In the genomic region with DNA sequence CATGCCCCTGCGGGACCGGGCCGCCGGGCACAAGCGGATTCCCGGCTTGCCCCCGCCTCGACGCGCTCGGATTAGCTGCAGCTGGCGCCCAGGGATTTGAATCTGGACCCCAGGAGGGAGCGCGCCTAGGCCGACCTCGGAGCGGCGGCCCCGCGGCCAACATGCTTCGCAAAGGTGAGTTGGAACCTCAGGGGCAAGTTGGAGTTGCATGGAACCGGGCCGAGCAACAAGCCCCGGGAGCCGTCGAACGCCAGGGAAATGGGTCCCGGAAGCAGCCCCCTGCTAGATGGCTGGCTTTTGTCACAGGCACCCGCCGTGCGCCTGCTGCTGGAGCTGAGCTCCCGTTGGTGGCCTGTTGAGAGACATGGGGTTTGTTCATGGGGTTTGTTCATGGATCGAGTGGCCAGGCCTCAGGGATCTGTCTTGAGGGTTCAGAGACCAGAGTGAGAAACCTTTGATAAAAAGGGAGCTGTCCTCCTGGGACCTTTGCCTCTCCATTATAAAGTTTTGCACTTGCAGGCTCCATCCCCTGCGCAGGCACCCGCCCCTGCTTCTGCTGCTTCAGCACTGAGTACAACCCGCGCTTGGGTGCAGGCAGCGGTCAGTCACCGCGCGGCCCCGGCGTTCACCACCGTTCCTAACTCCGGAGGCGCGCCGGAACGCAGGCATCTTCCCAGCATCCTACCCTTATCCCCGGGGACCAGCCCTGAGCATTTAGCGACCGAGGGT, we compare ENCODE assay signal across 8 mouse cellular contexts. TPM values are rescaled to one million over a fixed set of nuclear protein-coding genes. Genes with fewer than 3 reads are reported as not detected.
A peak's percentile ranks its signal among the peaks of the same experiment; 100 is the strongest.
DNase-seq lines count a peak whose midpoint lies in the region; ATAC-seq and TF ChIP-seq lines count a peak whose summit lies in the region.

No protein-coding gene starts in this region.

- no peaks in the 10 kb centered on the region for H3K9me3 ChIP-seq in heart, embryonic 12.5 days (replicated peaks)
- no peaks in the 10 kb centered on the region for H3K9me3 ChIP-seq in neural tube, embryonic 12.5 days

- under 1% methylated on average over 52 of the region's 52 CpGs for WGBS in heart, embryonic 12.5 days
- under 1% methylated on average over 52 of the region's 52 CpGs for WGBS in neural tube, embryonic 12.5 days

- ATAC-seq in heart, embryonic 12.5 days (ENCODE audit: insufficient number of reproducible peaks, low FRiP score) = no peak
- ATAC-seq in neural tube, embryonic 12.5 days (ENCODE audit: low FRiP score, low read depth) = no peak
- no peak for ATAC-seq in megakaryocyte progenitor cell, adult 5-6 weeks (replicated peaks; ENCODE audit: poor library complexity)

- peak overlapping the region; percentile 80 for H3K9ac ChIP-seq in heart, embryonic 12.5 days
- peak overlapping the region; percentile 57 for H3K9ac ChIP-seq in neural tube, embryonic 12.5 days

- H3K4me3 ChIP-seq in left cerebral cortex, adult 2 months = peak overlapping the region; percentile 87
- H3K4me3 ChIP-seq in heart, embryonic 12.5 days = peak overlapping the region; percentile 71
- peak overlapping the region; percentile 49 for H3K4me3 ChIP-seq in neural tube, embryonic 12.5 days

- peak overlapping the region; percentile 94 for H3K27ac ChIP-seq in left cerebral cortex, adult 2 months
- H3K27ac ChIP-seq in heart, embryonic 12.5 days (ENCODE audit: poor library complexity, severe bottlenecking) = peak overlapping the region; percentile 84
- no peak overlapping the region for H3K27ac ChIP-seq in neural tube, embryonic 12.5 days

- intact Hi-C loops in left cerebral cortex, adult 2 months (cut with DNase I) = loop anchor here (5.0 kb wide), 2 partner anchors 203 to 268 kb away; a partner anchor contains a TSS
- intact Hi-C loops in left cerebral cortex, postnatal 36 days (cut with DNase I) = loop anchor here (5.0 kb wide), 2 partner anchors 38 to 268 kb away; a partner anchor contains a TSS

- TF ChIP-seq CTCF in left cerebral cortex, adult 2 months (IDR thresholded peaks at IDR 0.05) = no peak

- H3K36me3 ChIP-seq in heart, embryonic 12.5 days = no peaks in the 10 kb centered on the region
- no peaks in the 10 kb centered on the region for H3K36me3 ChIP-seq in neural tube, embryonic 12.5 days

- peak overlapping the region; percentile 87 for H3K4me2 ChIP-seq in heart, embryonic 12.5 days
- peak overlapping the region; percentile 76 for H3K4me2 ChIP-seq in neural tube, embryonic 12.5 days (replicated peaks)

- peaks cover 42% of the 10 kb centered on the region for H3K27me3 ChIP-seq in heart, embryonic 12.5 days (replicated peaks)
- H3K27me3 ChIP-seq in neural tube, embryonic 12.5 days (replicated peaks) = peaks cover 62% of the 10 kb centered on the region

- no peak for DNase-seq in left cerebral cortex, adult 2 months (ENCODE audit: extremely low spot score in 1 of 2, low spot score in 2 of 2)
- DNase-seq in left cerebral cortex, postnatal 36 days (ENCODE audit: low spot score in 2 of 2) = no peak
- DNase-seq in adrenal gland, postnatal 25 days = peak; percentile 54
- DNase-seq in kidney, postnatal 4 days = peak; percentile 47 to 62
- no peak for DNase-seq in urinary bladder, postnatal 4 days (ENCODE audit: low spot score in 2 of 2)

- peaks cover 62% of the 10 kb centered on the region for H3K4me1 ChIP-seq in heart, embryonic 12.5 days (replicated peaks)
- H3K4me1 ChIP-seq in neural tube, embryonic 12.5 days = peaks cover 41% of the 10 kb centered on the region

RNA-seq across cellular contexts. Expression of a gene that starts 0.7 kb away (rescaled TPM):
- total RNA-seq in left cerebral cortex, adult 2 months (2021) = 10 to 100 TPM; 89.0 to 99.0 TPM
- total RNA-seq in left cerebral cortex, postnatal 36 days (2021) = 10 to 100 TPM; 83.5 to 88.3 TPM
- 37.8 and 42.2 TPM in 2 replicates for total RNA-seq in adrenal gland, postnatal 25 days (2021)
- 16.3 and 16.8 TPM in 2 replicates for polyA plus RNA-seq in heart, embryonic 12.5 days (2016; fragmentation: Nextera tagmentation; extraction: Ambion mirVana)
- 9.9 and 14.5 TPM in 2 replicates for polyA plus RNA-seq in neural tube, embryonic 12.5 days (2016; fragmentation: Nextera tagmentation; extraction: Ambion mirVana)
- 0.49 and 1.1 TPM in 2 replicates for total RNA-seq in megakaryocyte progenitor cell, adult 5-6 weeks (2015)
- total RNA-seq in megakaryocyte progenitor cell, adult 5-6 weeks (2017) = 0.20 and 0.42 TPM in 2 replicates

RNA-seq across cellular contexts. Expression of a gene that starts 3.2 kb away (rescaled TPM):
- total RNA-seq in left cerebral cortex, adult 2 months (2021) = 10 to 100 TPM; 27.9 to 28.9 TPM
- total RNA-seq in left cerebral cortex, postnatal 36 days (2021) = 10 to 100 TPM; 25.3 to 25.6 TPM
- 29.2 and 34.4 TPM in 2 replicates for total RNA-seq in adrenal gland, postnatal 25 days (2021)
- polyA plus RNA-seq in heart, embryonic 12.5 days (2016; fragmentation: Nextera tagmentation; extraction: Ambion mirVana) = 23.3 and 23.5 TPM in 2 replicates
- polyA plus RNA-seq in neural tube, embryonic 12.5 days (2016; fragmentation: Nextera tagmentation; extraction: Ambion mirVana) = 16.7 and 18.4 TPM in 2 replicates
- 3.3 and 7.4 TPM in 2 replicates for total RNA-seq in megakaryocyte progenitor cell, adult 5-6 weeks (2015)
- 9.2 and 9.5 TPM in 2 replicates for total RNA-seq in megakaryocyte progenitor cell, adult 5-6 weeks (2017)

RNA-seq across cellular contexts. Expression of a gene that starts 15.7 kb away (rescaled TPM):
- total RNA-seq in left cerebral cortex, adult 2 months (2021) = 10 to 100 TPM; 12.1 to 12.7 TPM
- 10 to 100 TPM; 11.0 to 13.3 TPM for total RNA-seq in left cerebral cortex, postnatal 36 days (2021)
- 22.4 and 23.9 TPM in 2 replicates for total RNA-seq in adrenal gland, postnatal 25 days (2021)
- polyA plus RNA-seq in heart, embryonic 12.5 days (2016; fragmentation: Nextera tagmentation; extraction: Ambion mirVana) = 19.4 and 20.5 TPM in 2 replicates
- 23.1 and 23.9 TPM in 2 replicates for polyA plus RNA-seq in neural tube, embryonic 12.5 days (2016; fragmentation: Nextera tagmentation; extraction: Ambion mirVana)
- total RNA-seq in megakaryocyte progenitor cell, adult 5-6 weeks (2015) = 20.8 and 26.3 TPM in 2 replicates
- total RNA-seq in megakaryocyte progenitor cell, adult 5-6 weeks (2017) = 14.5 and 16.5 TPM in 2 replicates

RNA-seq across cellular contexts. Expression of a gene that starts 25.0 kb away (rescaled TPM):
- total RNA-seq in left cerebral cortex, adult 2 months (2021) = 1 to 10 TPM; 3.3 to 3.9 TPM
- 1 to 10 TPM; 2.7 to 3.3 TPM for total RNA-seq in left cerebral cortex, postnatal 36 days (2021)
- total RNA-seq in adrenal gland, postnatal 25 days (2021) = 7.3 and 9.9 TPM in 2 replicates
- polyA plus RNA-seq in heart, embryonic 12.5 days (2016; fragmentation: Nextera tagmentation; extraction: Ambion mirVana) = 13.3 and 13.8 TPM in 2 replicates
- 17.1 and 17.8 TPM in 2 replicates for polyA plus RNA-seq in neural tube, embryonic 12.5 days (2016; fragmentation: Nextera tagmentation; extraction: Ambion mirVana)
- total RNA-seq in megakaryocyte progenitor cell, adult 5-6 weeks (2015) = 0.02 TPM in 1 of 2 replicates, not detected in the other
- not detected in 2 replicates for total RNA-seq in megakaryocyte progenitor cell, adult 5-6 weeks (2017)

Comparison
In these comparisons a context has a peak if more than half of its experiments do, and no peak if none do; other contexts are left out.
1. DNase-seq: peak in adrenal gland, postnatal 25 days (single experiment) and kidney, postnatal 4 days (2 of 2); none in left cerebral cortex, adult 2 months (0 of 2), left cerebral cortex, postnatal 36 days (0 of 2) and urinary bladder, postnatal 4 days (0 of 2).
2. RNA of a gene that starts 0.7 kb away (total RNA-seq): 89.0 to 99.0 TPM in left cerebral cortex, adult 2 months, 83.5 to 88.3 TPM in left cerebral cortex, postnatal 36 days and 37.8 to 42.2 TPM in adrenal gland, postnatal 25 days; 0.20 to 1.1 TPM in megakaryocyte progenitor cell, adult 5-6 weeks; every median in the first group is over 10 times any median in the second.
3. Peak in every context shown above with its lines, with median percentiles within 50 percentile points of each other: H3K4me3 ChIP-seq.